Mouse (Mus musculus) left cerebral cortex, adult 11 months (tissue): ENCODE measurements around the gene Grip1.

Experiments used
- DNase-seq: peaks from one replicate; pipeline ENCODE4 v3.0.0; 2022; ENCODE audit warnings: low spot score

Grip1 gene

GRCm38 (mm10) chr10:119458991-119459390 is 5.4 kb downstream of the Grip1 start:
- DNase-seq: no peak

GRCm38 (mm10) chr10:119463345-119463744 is 9.7 kb downstream of the Grip1 start:
- DNase-seq: no peak

- no peak for DNase-seq
These were observed 10.2 kb downstream of the Grip1 start for GRCm38 (mm10) chr10:119463793-119464192.

DNA sequence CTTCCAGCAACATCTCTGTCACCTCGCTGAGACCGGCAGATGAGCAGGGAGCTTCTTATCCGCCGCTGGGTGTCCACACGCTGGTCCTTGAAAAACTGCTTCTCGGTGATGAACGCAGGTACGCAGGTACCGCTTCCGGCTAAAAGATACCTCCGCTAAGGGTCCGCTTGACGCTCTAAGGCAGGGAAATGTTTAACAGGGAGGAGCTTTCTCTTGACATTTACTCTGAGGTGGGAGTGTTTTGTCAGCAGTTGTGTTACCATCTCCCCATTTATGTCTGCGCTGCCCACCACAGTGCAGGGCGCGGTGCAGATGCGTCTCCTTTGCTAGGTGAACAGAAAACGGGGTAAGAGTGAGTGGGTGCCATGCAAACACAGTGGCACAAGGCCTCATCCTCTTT is 14.3 kb downstream of the Grip1 start:
- DNase-seq: no peak

- DNase-seq: no peak
These were observed 16.5 kb downstream of the Grip1 start for GRCm38 (mm10) chr10:119470096-119470495.

GRCm38 (mm10) chr10:119475166-119475565 is 21.5 kb downstream of the Grip1 start:
- no peak for DNase-seq

DNA sequence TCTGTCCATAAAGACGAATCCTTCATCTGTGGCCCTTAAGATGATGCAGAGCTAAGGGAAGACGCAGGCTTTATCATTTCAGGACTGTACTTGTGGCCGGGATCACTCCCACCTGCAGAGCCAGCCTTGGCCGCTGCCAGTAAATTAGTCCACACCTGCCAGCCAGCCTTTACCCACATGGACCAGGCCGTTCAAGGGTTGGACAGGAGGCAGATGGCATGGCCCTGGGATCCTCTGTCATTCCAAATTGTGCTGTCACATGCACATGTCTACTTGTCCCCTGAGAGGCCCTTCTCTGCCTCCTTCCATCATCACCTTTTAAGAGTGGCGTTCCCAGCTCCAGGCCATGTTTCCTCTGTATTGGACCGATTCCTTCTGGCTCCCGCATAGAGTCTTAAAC is 24.0 kb downstream of the Grip1 start:
- no peak for DNase-seq

- no peak for DNase-seq
These were observed 29.6 kb downstream of the Grip1 start for GRCm38 (mm10) chr10:119483068-119483705.

DNA sequence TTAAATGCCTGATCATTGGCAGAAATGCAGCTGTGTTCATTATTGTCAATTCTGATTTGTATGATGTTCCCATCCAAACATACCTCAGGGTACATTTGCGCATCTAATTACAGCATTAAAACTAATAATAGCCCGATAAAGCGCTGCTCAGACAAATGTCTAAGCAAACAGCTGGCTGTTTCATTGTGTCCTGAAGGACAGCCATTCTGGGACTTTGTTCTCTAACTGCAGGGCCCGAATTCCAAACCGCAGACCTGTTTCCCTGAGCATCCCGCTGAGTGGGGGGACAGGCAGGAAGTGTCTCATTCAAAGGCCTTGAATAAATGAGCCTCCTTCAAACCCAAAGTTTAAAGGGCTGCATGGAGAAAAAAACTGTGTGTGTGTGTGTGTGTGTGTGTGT is 30.1 kb downstream of the Grip1 start:
- no peak for DNase-seq

DNA sequence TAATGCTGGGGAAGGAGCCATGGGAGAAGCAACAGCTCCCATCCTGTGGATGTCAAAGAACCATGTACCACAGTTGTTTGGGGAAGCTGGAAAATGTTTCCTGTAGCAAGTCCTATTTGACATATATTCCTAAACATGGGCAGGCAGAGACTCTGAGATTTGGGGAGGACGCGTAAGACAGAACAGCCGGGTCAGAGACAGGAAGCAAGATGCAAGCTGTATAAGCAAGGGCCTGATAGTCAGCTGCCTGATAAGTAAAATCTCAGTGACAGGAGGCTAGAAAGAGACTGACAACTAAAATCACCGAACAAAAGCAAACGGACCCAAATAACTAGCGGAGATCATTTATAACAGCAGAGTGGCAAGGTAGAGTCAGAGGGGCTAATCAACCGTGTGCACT is 33.3 kb downstream of the Grip1 start:
- DNase-seq: no peak

GRCm38 (mm10) chr10:119490831-119491230 is 37.2 kb downstream of the Grip1 start:
- DNase-seq: no peak

DNA sequence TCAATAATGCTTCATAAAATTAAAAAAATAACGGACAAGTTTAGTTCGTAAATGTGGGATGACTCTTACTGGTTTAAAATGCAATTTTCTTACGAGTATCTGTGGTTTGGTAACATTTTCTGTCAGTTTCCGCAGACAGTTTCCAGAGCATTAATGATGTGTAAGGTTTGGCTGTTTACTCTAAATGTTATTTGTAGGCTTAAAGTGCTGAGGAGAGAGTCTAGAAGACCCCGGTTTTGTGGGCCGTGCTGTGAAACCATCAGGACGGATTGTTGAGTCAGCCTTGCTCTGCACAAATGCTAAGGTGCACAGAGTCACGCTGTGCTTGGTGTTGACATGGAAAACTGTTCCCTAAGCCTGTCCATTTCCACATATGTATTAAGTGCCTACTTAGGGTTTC is 41.7 kb downstream of the Grip1 start:
- no peak for DNase-seq

GRCm38 (mm10) chr10:119496221-119496620 is 42.6 kb downstream of the Grip1 start:
- DNase-seq: no peak

- no peak for DNase-seq
These were observed 68.1 kb downstream of the Grip1 start for GRCm38 (mm10) chr10:119521686-119522085.

GRCm38 (mm10) chr10:119525730-119526129 is 72.1 kb downstream of the Grip1 start:
- DNase-seq: no peak

- no peak for DNase-seq
These were observed 81.2 kb downstream of the Grip1 start for GRCm38 (mm10) chr10:119534852-119535251.

- DNase-seq: no peak
These were observed 88.0 kb downstream of the Grip1 start for GRCm38 (mm10) chr10:119541655-119542054.

- no peak for DNase-seq
These were observed 90.1 kb downstream of the Grip1 start for GRCm38 (mm10) chr10:119543771-119544170.

GRCm38 (mm10) chr10:119544743-119545142 is 91.1 kb downstream of the Grip1 start:
- DNase-seq: no peak

GRCm38 (mm10) chr10:119547875-119548274 is 94.2 kb downstream of the Grip1 start:
- DNase-seq: peak; percentile 16

- no peak for DNase-seq
These were observed 95.1 kb downstream of the Grip1 start for GRCm38 (mm10) chr10:119548774-119549173.

GRCm38 (mm10) chr10:119550630-119551029 is 97.0 kb downstream of the Grip1 start:
- no peak for DNase-seq

DNA sequence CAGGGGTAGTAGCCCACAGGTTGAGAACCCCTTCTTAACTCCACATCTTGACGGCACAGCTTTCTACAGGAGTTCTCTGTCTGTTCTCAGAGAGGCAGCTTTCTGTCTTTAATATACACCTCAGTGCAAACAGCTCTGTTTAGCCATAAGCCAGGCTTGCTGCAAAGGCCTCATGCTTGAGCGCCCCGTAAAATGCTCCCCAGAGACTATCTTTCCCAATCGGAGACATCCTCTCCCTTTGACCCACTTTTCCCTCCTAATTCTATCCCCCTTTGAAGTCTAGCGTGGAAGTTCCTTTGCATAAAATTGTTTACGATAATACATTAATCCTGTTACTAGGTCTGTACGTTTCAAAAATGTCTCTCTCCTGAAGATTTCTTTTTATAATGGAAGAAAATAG is 102.7 kb downstream of the Grip1 start:
- DNase-seq: no peak

DNA sequence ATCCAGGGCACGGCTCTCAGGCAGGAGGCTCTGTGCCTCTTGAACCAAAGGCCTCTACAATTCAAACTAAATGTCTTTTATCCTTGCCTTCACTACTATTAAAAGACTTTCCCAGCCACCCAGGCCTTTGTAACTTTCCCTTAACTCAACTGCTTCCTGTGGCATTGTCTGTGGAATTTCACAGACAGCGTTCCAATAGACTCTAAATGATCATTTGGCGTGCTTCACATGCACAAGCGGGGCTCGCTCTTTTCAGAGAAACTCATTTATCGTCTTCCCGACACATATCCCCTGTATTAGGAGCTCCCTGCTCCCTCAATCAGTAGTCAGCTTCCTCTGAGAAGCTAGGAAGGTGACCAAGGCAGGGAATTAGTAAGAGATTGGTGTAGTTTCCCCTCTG is 104.8 kb downstream of the Grip1 start:
- DNase-seq: no peak

GRCm38 (mm10) chr10:119564862-119565261 is 111.2 kb downstream of the Grip1 start:
- no peak for DNase-seq
